Mouse (Mus musculus) myocyte (in vitro differentiated cells): ENCODE results near the gene Cmtm3. TPM values are rescaled to one million over a fixed set of nuclear protein-coding genes. Genes with fewer than 3 reads are reported as not detected.
A peak's percentile ranks its signal among the peaks of the same experiment; 100 is the strongest.
"Not testable (repeated sequence)": the region's sequence is repeated elsewhere in the genome, so short reads cannot be mapped to it uniquely, and the experiment has no call there.

Experiments
- H3K27me3 ChIP-seq: one replicate; pipeline ENCODE4 v1.6.1; 2011; ENCODE audit not compliant: control insufficient read depth, insufficient read depth, insufficient read length
- H3K36me3 ChIP-seq: one replicate; pipeline ENCODE4 v1.6.1; 2011; ENCODE audit not compliant: control insufficient read depth, insufficient read depth
- H3K4me2 ChIP-seq: one replicate; pipeline ENCODE4 v1.6.1; 2011; ENCODE audit warnings: low read depth, control low read depth
- H3K4me3 ChIP-seq: one replicate; pipeline ENCODE4 v1.5.1; 2011; ENCODE audit warnings: mild to moderate bottlenecking, control low read depth, moderate library complexity
- H3K79me2 ChIP-seq: one replicate; pipeline ENCODE4 v1.6.1; 2011; ENCODE audit not compliant: control insufficient read depth, insufficient read depth
- H3ac ChIP-seq: one replicate; pipeline ENCODE4 v1.6.1; 2011; ENCODE audit not compliant: control insufficient read depth, insufficient read length
- CEBPB ChIP-seq: IDR thresholded peaks from 2 replicates; pipeline ENCODE4 v1.6.1; 2011; ENCODE audit warnings: mild to moderate bottlenecking, moderate library complexity; ENCODE audit not compliant: poor library complexity, insufficient read depth, severe bottlenecking
- E2F4 ChIP-seq: IDR thresholded peaks from one replicate; pipeline ENCODE4 v1.6.1; 2011; ENCODE audit warnings: mild to moderate bottlenecking, control low read depth, moderate library complexity; ENCODE audit not compliant: insufficient read depth
- MAX ChIP-seq: IDR thresholded peaks from one replicate; pipeline ENCODE4 v1.6.1; 2011; ENCODE audit warnings: low read depth, mild to moderate bottlenecking, control low read depth
- MYOD1 ChIP-seq, 3 experiments: IDR thresholded peaks; one replicate each; pipeline ENCODE4 v1.6.1; 2011; ENCODE audit warnings: control low read depth in 2 of 3, low read depth in 2 of 3, mild to moderate bottlenecking in 2 of 3, moderate library complexity in 1 of 3; ENCODE audit not compliant: insufficient read length in 2 of 3, control insufficient read depth in 1 of 3
- MYOG ChIP-seq, 3 experiments: IDR thresholded peaks; one replicate each; pipeline ENCODE4 v1.6.1; 2011; ENCODE audit warnings: control low read depth in 2 of 3, low read depth in 2 of 3, mild to moderate bottlenecking in 2 of 3; ENCODE audit not compliant: insufficient read length in 2 of 3, control insufficient read depth in 1 of 3, insufficient read depth in 1 of 3
- POLR2A ChIP-seq: IDR thresholded peaks from one replicate; pipeline ENCODE4 v1.6.1; 2011; ENCODE audit warnings: low read depth, mild to moderate bottlenecking, control low read depth, moderate library complexity; ENCODE audit not compliant: insufficient read length
- POLR2AphosphoS2 ChIP-seq: IDR thresholded peaks from one replicate; pipeline ENCODE4 v1.6.1; 2011; ENCODE audit warnings: low read depth, control low read depth; ENCODE audit not compliant: insufficient read length
- REST ChIP-seq: IDR thresholded peaks from one replicate; pipeline ENCODE4 v1.6.1; 2011; ENCODE audit warnings: mild to moderate bottlenecking, control low read depth, moderate library complexity; ENCODE audit not compliant: insufficient read depth, insufficient read length
- SRF ChIP-seq: IDR thresholded peaks from one replicate; pipeline ENCODE4 v1.6.1; 2011; ENCODE audit warnings: low read depth; ENCODE audit not compliant: control insufficient read depth, insufficient read length
- TCF12 ChIP-seq: IDR thresholded peaks from one replicate; pipeline ENCODE4 v1.6.1; 2011; ENCODE audit warnings: mild to moderate bottlenecking, control low read depth; ENCODE audit not compliant: poor library complexity, insufficient read depth, severe bottlenecking
- TCF3 ChIP-seq: IDR thresholded peaks from one replicate; pipeline ENCODE4 v1.6.1; 2011; ENCODE audit warnings: low read depth, control low read depth; ENCODE audit not compliant: insufficient read length
- USF1 ChIP-seq: IDR thresholded peaks from one replicate; pipeline ENCODE4 v1.6.1; 2011; ENCODE audit warnings: low read depth, mild to moderate bottlenecking, control low read depth, moderate library complexity
- polyA plus RNA-seq: library from polyadenylated mRNA; unstranded; fragments of >200 nt; fragmentation: generic; extraction: Trizol; gene quantifications from one replicate; pipeline ENCODE4 v1.2.1, GENCODE M21; 2012; ENCODE audit warnings: missing spikeins

Cmtm3 gene
- 28.6 TPM for polyA plus RNA-seq

DNA sequence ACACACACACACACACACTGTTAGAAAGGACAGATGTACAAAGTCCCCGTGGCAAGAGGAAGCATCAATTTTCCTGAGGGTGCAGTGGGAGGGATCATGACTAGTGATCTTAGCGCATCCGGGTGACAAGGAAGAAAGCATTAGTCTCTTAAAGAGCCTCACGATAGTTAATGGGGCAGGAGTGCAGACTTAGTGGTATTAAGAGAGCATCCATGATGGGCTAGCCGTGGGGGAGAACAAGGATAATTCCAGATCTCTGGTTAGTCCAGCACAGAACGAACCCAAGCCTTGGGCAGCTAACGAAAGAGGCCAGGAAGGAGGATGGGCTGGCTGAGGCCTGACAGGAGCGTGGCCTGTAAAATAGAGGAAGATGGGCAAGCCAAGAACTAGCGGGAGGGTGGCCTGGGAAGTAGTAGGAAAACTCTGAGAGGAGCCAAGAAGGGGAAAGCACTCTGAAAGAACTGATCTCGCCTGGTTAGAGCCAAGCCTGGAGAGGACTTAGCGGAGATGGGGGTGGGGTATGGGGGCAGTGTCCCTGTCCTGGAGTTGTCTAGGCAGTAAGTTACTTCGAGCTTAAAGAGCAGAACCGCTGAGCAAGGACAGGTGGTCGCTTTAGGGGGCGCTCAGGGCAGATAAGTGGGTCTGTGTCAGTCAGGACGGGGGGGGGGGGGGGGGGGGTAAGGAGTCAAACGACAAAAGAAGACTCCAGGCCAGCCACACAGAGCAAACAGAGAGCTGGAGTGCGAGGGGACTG is at the start of gene Cmtm3:
Gene Cmtm3 (plus strand): TSS at position 182 of the 754 bp plus-strand sequence.
- TF ChIP-seq TCF12 (no peak), USF1 (no peak), TCF3 (no peak), SRF (no peak), E2F4 (no peak), POLR2A (no peak)
- no peaks in the 10 kb centered on the region for H3K36me3 ChIP-seq
- peak within 1 kb of the TSS; percentile 89 for H3K4me2 ChIP-seq
- H3K27me3 ChIP-seq = no peaks in the 10 kb centered on the region
- no peaks in the 10 kb centered on the region for H3K79me2 ChIP-seq
- peak within 1 kb of the TSS; percentile 68 for H3K4me3 ChIP-seq
- peak within 1 kb of the TSS; percentile 28 for H3ac ChIP-seq

DNA sequence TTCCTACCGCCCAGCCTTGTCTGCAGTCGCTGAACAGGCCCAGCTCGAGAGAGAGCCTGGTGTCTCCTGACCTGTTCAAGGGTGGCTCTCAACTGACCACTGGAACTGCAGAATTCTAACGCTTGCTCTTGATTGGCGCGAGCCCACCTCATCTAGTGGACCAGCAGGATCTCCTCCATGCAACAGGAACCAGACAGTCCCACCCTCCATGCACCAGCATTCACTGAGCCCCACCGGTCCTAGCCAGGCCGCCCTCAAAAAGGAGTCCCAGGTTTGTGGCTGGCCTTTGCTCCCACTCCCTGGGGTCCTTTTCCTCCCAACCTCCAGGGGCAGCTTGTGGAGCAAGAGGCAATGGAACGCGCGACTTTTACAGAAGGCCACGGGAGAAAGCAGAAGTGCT is 46.1 kb upstream of the Cmtm3 start, which contains the start of gene Cmtm2a:
Gene Cmtm2a (minus strand): TSS at position 101 of the 400 bp plus-strand sequence.
- not testable (repeated sequence) for H3K27me3 ChIP-seq, H3K4me2 ChIP-seq, H3K36me3 ChIP-seq, H3K4me3 ChIP-seq, H3K79me2 ChIP-seq, H3ac ChIP-seq

DNA sequence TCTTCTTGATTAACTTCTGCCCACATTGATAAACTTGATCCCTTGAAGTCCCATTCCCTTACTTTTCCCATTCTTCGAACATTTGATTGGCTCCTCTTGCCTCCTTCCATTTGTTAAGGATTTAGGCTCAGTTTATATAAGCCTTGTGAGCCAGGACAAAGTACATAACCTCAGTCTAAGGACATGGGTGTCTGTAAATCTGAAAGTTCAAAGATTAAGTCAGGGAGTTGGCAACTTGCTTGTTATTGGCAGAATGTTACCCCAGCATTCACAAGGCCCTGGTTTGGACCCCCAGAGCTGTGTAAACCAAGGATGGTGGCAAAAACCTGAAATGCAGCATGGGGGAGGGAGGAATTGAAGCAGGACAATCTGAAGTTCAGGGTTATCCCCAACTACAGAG is 44.8 kb upstream of the Cmtm3 start:
- Histone ChIP-seq H3K27me3 (no peaks in the 10 kb centered on the region), H3K79me2 (no peaks in the 10 kb centered on the region), H3K4me3 (no peak overlapping the region), H3K4me2 (no peak overlapping the region), H3K36me3 (no peaks in the 10 kb centered on the region), H3ac (no peak overlapping the region)
- no peak for TF ChIP-seq USF1
- no peak for TF ChIP-seq CEBPB
- no peak for TF ChIP-seq TCF12
- no peak for TF ChIP-seq TCF3
- TF ChIP-seq MAX = no peak
- no peak for TF ChIP-seq E2F4
- TF ChIP-seq POLR2A = no peak

DNA sequence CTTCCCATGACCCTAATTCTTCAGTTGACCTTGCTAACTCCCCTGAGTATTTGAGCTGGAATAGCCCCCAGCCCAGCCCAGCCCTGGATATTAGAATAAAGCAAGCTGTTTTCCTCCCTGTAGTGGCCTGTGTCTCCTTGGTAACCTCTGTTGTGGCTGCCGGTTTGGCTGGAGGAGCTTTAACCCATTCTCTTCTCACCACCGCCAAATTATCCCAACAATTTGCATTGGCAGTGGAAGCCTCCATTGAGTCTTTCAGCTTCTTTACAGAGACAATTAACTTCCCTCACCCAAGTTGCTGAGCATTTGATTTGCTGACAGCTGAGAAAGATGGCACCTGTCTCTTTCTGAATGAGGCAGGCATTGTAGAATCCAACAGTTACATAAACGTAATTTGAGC is 37.6 kb upstream of the Cmtm3 start:
- H3K4me3 ChIP-seq, H3ac ChIP-seq, H3K4me2 ChIP-seq, H3K27me3 ChIP-seq, H3K36me3 ChIP-seq, H3K79me2 ChIP-seq: not testable (repeated sequence)

DNA sequence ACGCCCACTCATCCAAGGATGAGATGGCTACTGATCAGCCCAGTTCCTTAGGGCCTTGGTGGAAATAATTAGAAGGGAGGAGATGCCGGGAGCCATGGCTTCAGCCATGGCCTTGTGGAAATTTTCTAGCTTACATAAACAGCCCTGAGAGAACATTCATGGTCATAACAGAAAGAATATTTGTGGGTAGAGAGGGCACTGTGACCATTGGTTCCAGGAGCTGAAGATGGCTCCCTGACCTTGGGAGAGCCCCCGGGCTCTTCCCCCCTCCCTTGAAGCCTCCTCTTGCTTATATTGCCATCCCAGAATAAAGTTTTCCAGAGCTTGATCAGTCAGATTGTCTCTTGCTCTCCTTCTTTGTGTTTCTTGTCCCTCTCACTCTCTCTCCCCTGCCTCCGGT is 36.7 kb upstream of the Cmtm3 start:
- H3K4me2 ChIP-seq, H3K36me3 ChIP-seq, H3K79me2 ChIP-seq, H3K4me3 ChIP-seq, H3ac ChIP-seq, H3K27me3 ChIP-seq: not testable (repeated sequence)

DNA sequence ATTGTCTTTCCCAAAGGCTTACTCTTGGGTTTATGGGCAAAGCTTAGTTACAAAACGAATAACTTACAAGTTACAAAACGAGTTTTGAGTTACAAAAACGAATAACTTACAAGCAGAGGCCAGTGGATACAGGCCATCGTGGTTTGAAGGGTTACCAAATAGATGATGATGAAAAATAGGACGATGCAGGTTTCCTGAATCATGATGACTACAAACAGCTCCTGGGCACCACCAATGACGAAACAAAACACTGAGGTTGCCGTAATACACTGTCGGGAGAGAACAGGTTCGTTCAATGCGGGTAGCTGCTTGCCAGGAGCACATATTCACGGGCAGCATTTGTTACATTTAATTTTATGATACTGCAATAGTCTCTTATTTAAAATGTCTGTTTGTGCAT is 34.2 kb upstream of the Cmtm3 start:
- H3K4me3 ChIP-seq = no peak overlapping the region
- H3K36me3 ChIP-seq = no peaks in the 10 kb centered on the region
- TF ChIP-seq POLR2AphosphoS2 (no peak), POLR2A (no peak), TCF3 (no peak), TCF12 (no peak), USF1 (no peak), MAX (no peak), MYOG (IDR thresholded peaks at IDR 0.05; ENCODE audit: control insufficient read depth in 1 of 3, insufficient read depth in 1 of 3, insufficient read length in 2 of 3, low read depth in 2 of 3) (no peak), CEBPB (no peak), SRF (no peak), E2F4 (no peak), MYOD1 (IDR thresholded peaks at IDR 0.05; ENCODE audit: control insufficient read depth in 1 of 3, insufficient read length in 2 of 3, low read depth in 2 of 3) (no peak), REST (no peak)
- H3K4me2 ChIP-seq = no peak overlapping the region
- H3ac ChIP-seq = no peak overlapping the region
- H3K27me3 ChIP-seq = peaks cover 9% of the 10 kb centered on the region
- no peaks in the 10 kb centered on the region for H3K79me2 ChIP-seq

DNA sequence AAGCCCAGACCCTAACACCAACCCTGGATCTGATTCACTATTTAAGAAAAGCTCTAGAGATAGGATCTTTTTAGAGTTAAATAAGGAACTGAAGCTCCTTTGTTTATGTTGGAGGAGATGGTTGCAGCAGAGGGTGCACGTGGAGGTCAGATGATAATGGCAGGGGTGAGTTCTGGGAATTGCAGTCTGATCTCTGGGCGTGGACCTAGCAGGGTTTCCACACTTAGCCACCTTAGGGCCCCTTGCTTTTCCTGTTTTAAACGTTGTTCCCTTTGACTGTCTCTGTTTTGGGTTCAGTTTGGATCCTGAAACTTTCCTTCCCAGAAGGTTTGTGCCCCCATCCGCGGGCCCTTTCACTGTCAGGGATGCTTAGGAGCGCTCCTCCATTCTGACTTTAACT is 30.9 kb upstream of the Cmtm3 start:
- H3ac ChIP-seq, H3K4me2 ChIP-seq, H3K4me3 ChIP-seq: not testable (repeated sequence)

DNA sequence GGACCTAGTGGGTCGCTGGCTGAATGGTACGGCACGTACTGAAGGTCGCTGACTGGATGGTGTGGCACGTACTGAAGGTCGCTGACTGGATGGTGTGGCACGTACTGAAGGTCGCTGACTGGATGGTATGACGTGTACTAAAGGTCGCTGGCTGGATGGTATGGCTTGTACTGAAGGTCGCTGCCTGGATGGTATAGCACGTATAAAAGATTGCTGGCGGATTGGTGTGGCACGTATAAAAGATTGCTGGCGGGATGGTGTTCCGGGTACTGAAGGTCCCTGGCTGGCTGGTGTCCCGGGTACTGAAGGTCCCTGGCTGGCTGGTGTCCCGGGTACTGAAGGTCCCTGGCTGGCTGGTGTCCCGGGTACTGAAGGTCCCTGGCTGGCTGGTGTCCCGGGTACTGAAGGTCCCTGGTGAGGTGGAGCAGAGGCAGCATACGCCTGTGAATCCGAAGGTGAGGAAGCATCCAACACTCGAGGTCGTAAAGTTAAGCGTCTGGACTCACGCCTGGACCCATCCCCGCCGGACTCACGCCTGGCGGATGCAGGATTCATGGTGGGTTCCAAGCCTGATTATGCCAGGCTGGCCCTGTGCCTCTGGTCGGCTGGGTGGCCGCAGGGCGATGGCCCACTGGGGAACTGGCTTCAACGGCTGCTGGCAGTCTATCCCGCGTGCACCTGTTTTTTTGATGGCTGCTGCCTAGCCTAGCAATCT is 29.6 kb upstream of the Cmtm3 start, which contains the start of the genes Gm45711 and Cmtm1:
Gene Gm45711 (minus strand): TSS at position 641 of the 715 bp plus-strand sequence.
Gene Cmtm1 (minus strand): TSS at position 705 of the 715 bp plus-strand sequence.
- not testable (repeated sequence) for H3K36me3 ChIP-seq, H3ac ChIP-seq, H3K79me2 ChIP-seq, H3K4me2 ChIP-seq, H3K4me3 ChIP-seq
- peaks cover 17% of the 10 kb centered on the region for H3K27me3 ChIP-seq

More for the DNA sequence above, 30.9 kb upstream of the Cmtm3 start:
- not testable (repeated sequence) for H3K79me2 ChIP-seq, H3K36me3 ChIP-seq
- peaks cover 17% of the 10 kb centered on the region for H3K27me3 ChIP-seq

DNA sequence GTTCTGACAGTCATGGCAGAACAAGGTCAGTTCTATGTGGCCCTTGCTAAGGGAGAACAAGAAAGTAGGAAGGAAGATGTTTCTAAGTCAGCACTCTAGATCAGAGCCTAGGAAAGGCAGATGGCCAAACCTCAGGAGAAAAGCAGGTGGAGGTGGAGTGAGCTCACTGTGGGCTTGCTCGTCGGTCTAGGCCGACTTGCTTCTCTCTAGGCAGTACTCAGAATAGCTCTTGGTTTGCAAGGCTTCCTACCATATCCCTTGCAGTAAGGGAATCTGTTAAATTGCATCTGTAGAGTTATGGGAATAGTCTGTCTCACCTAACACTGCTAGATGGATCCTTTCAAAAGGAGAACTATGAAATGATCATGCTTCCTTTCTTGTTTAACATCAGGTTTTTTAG is 27.2 kb upstream of the Cmtm3 start:
- H3K4me3 ChIP-seq, H3K36me3 ChIP-seq: not testable (repeated sequence)
- peaks cover 17% of the 10 kb centered on the region for H3K27me3 ChIP-seq

More for the DNA sequence above, 27.2 kb upstream of the Cmtm3 start:
- not testable (repeated sequence) for H3ac ChIP-seq, H3K79me2 ChIP-seq, H3K4me2 ChIP-seq
